Mouse (Mus musculus) midbrain, embryonic 16.5 days (tissue): ENCODE measurements around the gene Skap1. TPM values are rescaled to one million over a fixed set of nuclear protein-coding genes. Genes with fewer than 3 reads are reported as not detected.

Experiments used
- ATAC-seq: fragments of 200-750 bp; cut with Nextera tagmentation; 2 replicates; pipeline ENCODE4 v1.8.0; 2017; ENCODE audit warnings: moderate TSS enrichment
- H3K27ac ChIP-seq: fragments of 300-500 bp; sonication (generic); 2 replicates; pipeline ENCODE4 v1.5.1; 2014; ENCODE audit warnings: mild to moderate bottlenecking, low read length, mixed read lengths
- H3K27me3 ChIP-seq: fragments of 300-500 bp; sonication (generic); 2 replicates; pipeline ENCODE4 v1.6.1; 2014; ENCODE audit warnings: low read depth, low read length, mixed read lengths; ENCODE audit not compliant: control insufficient read depth, insufficient read depth
- H3K36me3 ChIP-seq: fragments of 300-500 bp; sonication (generic); 2 replicates; pipeline ENCODE4 v1.6.1; 2014; ENCODE audit warnings: mild to moderate bottlenecking, low read length, moderate library complexity, mixed read lengths; ENCODE audit not compliant: control insufficient read depth, insufficient read depth
- H3K4me1 ChIP-seq: fragments of 300-500 bp; sonication (generic); 2 replicates; pipeline ENCODE4 v1.6.1; 2014; ENCODE audit warnings: mild to moderate bottlenecking, low read length, mixed read lengths; ENCODE audit not compliant: control insufficient read depth, insufficient read depth
- H3K4me2 ChIP-seq: fragments of 300-500 bp; sonication (generic); 2 replicates; pipeline ENCODE4 v1.6.1; 2014; ENCODE audit warnings: mild to moderate bottlenecking, low read length, mixed read lengths
- H3K4me3 ChIP-seq: fragments of 300-500 bp; sonication (generic); 2 replicates; pipeline ENCODE4 v1.5.1; 2014; ENCODE audit warnings: low read depth, mild to moderate bottlenecking, low read length, moderate library complexity, mixed read lengths
- H3K9ac ChIP-seq: fragments of 300-500 bp; sonication (generic); 2 replicates; pipeline ENCODE4 v1.6.1; 2014; ENCODE audit warnings: low read depth, low read length, mixed read lengths
- H3K9me3 ChIP-seq: fragments of 300-500 bp; sonication (generic); replicated peaks from 2 replicates; pipeline ENCODE4 v1.6.1; 2014; ENCODE audit warnings: mild to moderate bottlenecking, low read length, mixed read lengths; ENCODE audit not compliant: control insufficient read depth, poor library complexity, severe bottlenecking
- WGBS: fragments of 180-500 bp; shearing (Covaris S2); extraction: QIAGEN DNeasy Blood & Tissue Kit; methylation state at CpG from one replicate; pipeline ENCODE4 v1.1.7; 2014; 5-methylcytosine and 5-hydroxymethylcytosine counted together
- polyA plus RNA-seq: library from polyadenylated mRNA; unstranded; fragments of >200 nt; fragmentation: Nextera tagmentation; extraction: Ambion mirVana; gene quantifications from 2 replicates; pipeline ENCODE4 v1.2.1, GENCODE M21; 2015

Gene Skap1
- polyA plus RNA-seq, 1 experiment from 2014 or later: 3.6 TPM

GRCm38 (mm10) chr11:96725833-96726232 is 261.4 kb downstream of the Skap1 start:
- Histone ChIP-seq H3K9ac (no peak overlapping the region), H3K27me3 (no peaks in the 10 kb centered on the region), H3K4me1 (peaks cover 4% of the 10 kb centered on the region; the same call in 1 of the 2 replicates), H3K36me3 (no peaks in the 10 kb centered on the region), H3K4me2 (no peak overlapping the region), H3K9me3 (no peaks in the 10 kb centered on the region), H3K27ac (no peak overlapping the region), H3K4me3 (no peak overlapping the region)
- 88% methylated on average over 1 of the region's 1 CpGs for WGBS
- no peak for ATAC-seq

- no peak for ATAC-seq
- H3K27ac ChIP-seq: no peak overlapping the region
- no peak overlapping the region for H3K4me2 ChIP-seq
- no peaks in the 10 kb centered on the region for H3K27me3 ChIP-seq
- H3K9me3 ChIP-seq: no peaks in the 10 kb centered on the region
- 46% methylated on average over 2 of the region's 2 CpGs for WGBS
- no peak overlapping the region for H3K9ac ChIP-seq
- no peaks in the 10 kb centered on the region for H3K36me3 ChIP-seq
- no peak overlapping the region for H3K4me3 ChIP-seq
- peaks cover 4% of the 10 kb centered on the region; the same call in 1 of the 2 replicates for H3K4me1 ChIP-seq
These were observed 264.2 kb downstream of the Skap1 start for GRCm38 (mm10) chr11:96728577-96728976.

GRCm38 (mm10) chr11:96729462-96729861 is 265.1 kb downstream of the Skap1 start:
- Histone ChIP-seq H3K27me3 (no peaks in the 10 kb centered on the region), H3K27ac (no peak overlapping the region), H3K36me3 (no peaks in the 10 kb centered on the region), H3K4me2 (peak overlapping the region; percentile 3), H3K9me3 (no peaks in the 10 kb centered on the region), H3K4me1 (peaks cover 4% of the 10 kb centered on the region; the same call in 1 of the 2 replicates), H3K9ac (no peak overlapping the region), H3K4me3 (no peak overlapping the region)
- ATAC-seq: no peak
- WGBS: 20% methylated on average over 9 of the region's 9 CpGs

GRCm38 (mm10) chr11:96730327-96730726 is 265.9 kb downstream of the Skap1 start:
- H3K4me1 ChIP-seq: peaks cover 4% of the 10 kb centered on the region; the same call in 1 of the 2 replicates
- WGBS: 44% methylated on average over 5 of the region's 5 CpGs
- no peaks in the 10 kb centered on the region for H3K27me3 ChIP-seq
- H3K9me3 ChIP-seq: no peaks in the 10 kb centered on the region
- no peak overlapping the region for H3K27ac ChIP-seq
- no peaks in the 10 kb centered on the region for H3K36me3 ChIP-seq
- no peak overlapping the region for H3K9ac ChIP-seq
- H3K4me3 ChIP-seq: no peak overlapping the region
- ATAC-seq: no peak
- no peak overlapping the region; the same call in 1 of the 2 replicates for H3K4me2 ChIP-seq

- peaks cover 3% of the 10 kb centered on the region; the same call in 1 of the 2 replicates for H3K27me3 ChIP-seq
- ATAC-seq: no peak
- H3K9me3 ChIP-seq: no peaks in the 10 kb centered on the region
- H3K4me3 ChIP-seq: no peak overlapping the region
- H3K9ac ChIP-seq: no peak overlapping the region
- no peak overlapping the region for H3K4me2 ChIP-seq
- WGBS: 34% methylated on average over 4 of the region's 4 CpGs
- peaks cover 12% of the 10 kb centered on the region for H3K4me1 ChIP-seq
- no peaks in the 10 kb centered on the region for H3K36me3 ChIP-seq
- no peak overlapping the region for H3K27ac ChIP-seq
These were observed 268.3 kb downstream of the Skap1 start for GRCm38 (mm10) chr11:96732657-96733056.

GRCm38 (mm10) chr11:96735908-96736307 is 271.5 kb downstream of the Skap1 start:
- no peak overlapping the region; the same call in 1 of the 2 replicates for H3K27ac ChIP-seq
- peaks cover 12% of the 10 kb centered on the region for H3K4me1 ChIP-seq
- peak overlapping the region; percentile 51 for H3K4me2 ChIP-seq
- peaks cover 6% of the 10 kb centered on the region; the same call in 1 of the 2 replicates for H3K27me3 ChIP-seq
- peak overlapping the region; percentile 33; the same call in 1 of the 2 replicates for H3K9ac ChIP-seq
- peak overlapping the region; percentile 25 for H3K4me3 ChIP-seq
- peak; percentile 83 for ATAC-seq
- H3K36me3 ChIP-seq: no peaks in the 10 kb centered on the region
- H3K9me3 ChIP-seq: no peaks in the 10 kb centered on the region
- 2% methylated on average over 19 of the region's 19 CpGs for WGBS

GRCm38 (mm10) chr11:96736361-96736760 is 272.0 kb downstream of the Skap1 start:
- no peak overlapping the region for H3K9ac ChIP-seq
- 13% methylated on average over 11 of the region's 11 CpGs for WGBS

GRCm38 (mm10) chr11:96737673-96738471 is 273.5 kb downstream of the Skap1 start:
- Histone ChIP-seq H3K36me3 (no peaks in the 10 kb centered on the region), H3K9ac (no peak overlapping the region), H3K4me2 (no peak overlapping the region), H3K27ac (no peak overlapping the region), H3K27me3 (peaks cover 6% of the 10 kb centered on the region; the same call in 1 of the 2 replicates), H3K9me3 (no peaks in the 10 kb centered on the region), H3K4me3 (no peak overlapping the region), H3K4me1 (peaks cover 26% of the 10 kb centered on the region)
- 63% methylated on average over 14 of the region's 14 CpGs for WGBS
- no peak for ATAC-seq

More at GRCm38 (mm10) chr11:96736361-96736760, 272.0 kb downstream of the Skap1 start:
- H3K9me3 ChIP-seq: no peaks in the 10 kb centered on the region
- peak overlapping the region; percentile 25 for H3K4me3 ChIP-seq
- H3K27me3 ChIP-seq: peaks cover 6% of the 10 kb centered on the region; the same call in 1 of the 2 replicates
- peaks cover 12% of the 10 kb centered on the region for H3K4me1 ChIP-seq
- peak overlapping the region; percentile 7; the same call in 1 of the 2 replicates for H3K27ac ChIP-seq
- H3K36me3 ChIP-seq: no peaks in the 10 kb centered on the region
- peak; percentile 11; the same call in 1 of the 2 replicates for ATAC-seq
- H3K4me2 ChIP-seq: peak overlapping the region; percentile 51

- 47% methylated on average over 12 of the region's 12 CpGs for WGBS
- no peak overlapping the region for H3K9ac ChIP-seq
These were observed 276.4 kb downstream of the Skap1 start for GRCm38 (mm10) chr11:96740796-96741195.

More at GRCm38 (mm10) chr11:96740796-96741195, 276.4 kb downstream of the Skap1 start:
- no peak for ATAC-seq
- H3K4me1 ChIP-seq: peaks cover 25% of the 10 kb centered on the region
- peaks cover 6% of the 10 kb centered on the region; the same call in 1 of the 2 replicates for H3K27me3 ChIP-seq
- H3K36me3 ChIP-seq: no peaks in the 10 kb centered on the region
- H3K4me2 ChIP-seq: no peak overlapping the region
- no peak overlapping the region for H3K4me3 ChIP-seq
- H3K27ac ChIP-seq: no peak overlapping the region
- no peaks in the 10 kb centered on the region for H3K9me3 ChIP-seq
